Mouse (Mus musculus): ENCODE measurements at regions not wholly inside any gene's neighbourhood (a gene's known extent, or its start where the extent isn't known, plus 50 kb on each side); places are given as distances from the start of the nearest gene placed in this dataset.

- no peak for DNase-seq (ENCODE audit: low spot score in 2 of 2)
Measured at GRCm38 (mm10) chr7:68444426-68445095, 170.9 kb downstream of the Fam169b start.

- no peak for DNase-seq (ENCODE audit: low spot score in 2 of 2)
Measured at GRCm38 (mm10) chr7:68440661-68441150, 167.1 kb downstream of the Fam169b start.

GRCm38 (mm10) chr7:68428946-68429345, 155.3 kb downstream of the Fam169b start:
- DNase-seq (ENCODE audit: low spot score in 2 of 2): no peak

GRCm38 (mm10) chr7:68415890-68416289, 142.3 kb downstream of the Fam169b start:
- DNase-seq (ENCODE audit: low spot score in 2 of 2): no peak

GRCm38 (mm10) chr7:68412786-68413185, 139.1 kb downstream of the Fam169b start:
- DNase-seq (ENCODE audit: low spot score in 2 of 2): no peak

Data from left cerebral cortex, adult 8-10 months (tissue).